8 mouse cellular contexts compared by ENCODE assay signal in genomic region chr3:27572305-27572704, GRCm38 (mm10).
DNase-seq lines count a peak whose midpoint lies in the region; ATAC-seq and TF ChIP-seq lines count a peak whose summit lies in the region.

No protein-coding gene starts in this region.

- H3K27me3 ChIP-seq in heart, adult 2 months (ENCODE audit: control insufficient read depth, insufficient read depth, low read length), result no peaks in the 10 kb centered on the region
- no peaks in the 10 kb centered on the region for H3K27me3 ChIP-seq in heart, embryonic 11.5 days (ENCODE audit: control insufficient read depth, insufficient read depth, low read length)
- no peaks in the 10 kb centered on the region for H3K27me3 ChIP-seq in limb, embryonic 12.5 days

- TF ChIP-seq POLR2A in heart, adult 2 months (IDR thresholded peaks at IDR 0.05; ENCODE audit: insufficient read depth, low read depth, low read length), result no peak

- TF ChIP-seq CTCF in heart, adult 2 months (IDR thresholded peaks at IDR 0.05), result peak; percentile 74

- no peak for ATAC-seq in heart, embryonic 11.5 days (replicated peaks; ENCODE audit: insufficient number of reproducible peaks, low FRiP score, low TSS enrichment)
- ATAC-seq in limb, embryonic 12.5 days (ENCODE audit: insufficient number of reproducible peaks, insufficient read depth, low FRiP score, low TSS enrichment, low read depth), result 0 out of 2 replicates have a peak, but pooled peaks have one; percentile 37
- no peak for ATAC-seq in megakaryocyte progenitor cell, adult 5-6 weeks (replicated peaks; ENCODE audit: poor library complexity)

- peak in 1 of 2 experiments; percentile 37 for DNase-seq in heart, adult 2 months
- DNase-seq in adrenal gland, postnatal 10 days, result peak; percentile 53
- DNase-seq in heart, postnatal 4 days, result peak; percentile 38
- DNase-seq in left cerebral cortex, adult 9 months (ENCODE audit: low spot score in 2 of 2), result no peak
- no peak for DNase-seq in yolk sac, embryonic 10.5 days (ENCODE audit: low spot score)

- 0 out of 2 replicates have a peak, but pooled peaks have one; percentile 14 for TF ChIP-seq EP300 in heart, adult 2 months (IDR thresholded peaks at IDR 0.05; ENCODE audit: insufficient read depth, low read depth, low read length)

- no peak overlapping the region for H3K4me3 ChIP-seq in heart, adult 2 months
- H3K4me3 ChIP-seq in heart, embryonic 11.5 days (ENCODE audit: low read depth, low read length), result no peak overlapping the region
- H3K4me3 ChIP-seq in limb, embryonic 12.5 days (replicated peaks), result no peak overlapping the region

- H3K36me3 ChIP-seq in heart, adult 2 months (ENCODE audit: control insufficient read depth, insufficient read depth, low read length), result peaks cover 5% of the 10 kb centered on the region
- H3K36me3 ChIP-seq in heart, embryonic 11.5 days (ENCODE audit: control insufficient read depth, insufficient read depth, low read length), result no peaks in the 10 kb centered on the region
- no peaks in the 10 kb centered on the region for H3K36me3 ChIP-seq in limb, embryonic 12.5 days

- 54% methylated on average over 6 of the region's 6 CpGs for WGBS in heart, adult 2 months
- 62% methylated on average over 6 of the region's 6 CpGs for WGBS in heart, embryonic 11.5 days (ENCODE audit: insufficient replicate concordance)
- 24% methylated on average over 6 of the region's 6 CpGs for WGBS in limb, embryonic 12.5 days

- intact Hi-C loops in heart, adult 2 months (cut with DNase I), result no loop called here

- H3K4me1 ChIP-seq in heart, adult 2 months (ENCODE audit: control insufficient read depth, insufficient read depth, low read length), result peaks cover 9% of the 10 kb centered on the region
- peaks cover 10% of the 10 kb centered on the region for H3K4me1 ChIP-seq in heart, embryonic 11.5 days (ENCODE audit: control insufficient read depth, insufficient read depth, low read length)
- H3K4me1 ChIP-seq in limb, embryonic 12.5 days (replicated peaks), result peaks cover 30% of the 10 kb centered on the region

- peaks cover 6% of the 10 kb centered on the region for H3K79me2 ChIP-seq in heart, adult 2 months (replicated peaks; ENCODE audit: control insufficient read depth, insufficient read depth, low read length)

- no peak overlapping the region for H3K4me2 ChIP-seq in heart, embryonic 11.5 days
- H3K4me2 ChIP-seq in limb, embryonic 12.5 days, result no peak overlapping the region

- H3K9me3 ChIP-seq in heart, embryonic 11.5 days (replicated peaks; ENCODE audit: control insufficient read depth, low read length), result no peaks in the 10 kb centered on the region
- no peaks in the 10 kb centered on the region for H3K9me3 ChIP-seq in limb, embryonic 12.5 days

- H3K9ac ChIP-seq in heart, adult 2 months (ENCODE audit: low read depth, low read length), result no peak overlapping the region
- H3K9ac ChIP-seq in heart, embryonic 11.5 days (ENCODE audit: low read depth, low read length), result no peak overlapping the region
- no peak overlapping the region for H3K9ac ChIP-seq in limb, embryonic 12.5 days (replicated peaks)

- peak overlapping the region; percentile 24; the same call in 1 of the 2 replicates for H3K27ac ChIP-seq in heart, adult 2 months
- no peak overlapping the region for H3K27ac ChIP-seq in heart, embryonic 11.5 days (ENCODE audit: low read depth, low read length)
- H3K27ac ChIP-seq in limb, embryonic 12.5 days, result no peak overlapping the region

Comparison
In these comparisons a context has a peak if more than half of its experiments do, and no peak if none do; other contexts are left out.
1. DNase-seq: peak in adrenal gland, postnatal 10 days (single experiment) and heart, postnatal 4 days (single experiment); none in left cerebral cortex, adult 9 months (0 of 2) and yolk sac, embryonic 10.5 days (single experiment).